Mouse (Mus musculus) ES-Bruce4 (cell line): Measurements from ENCODE around the gene Osbpl2.

Experiments
- CTCF ChIP-seq: IDR thresholded peaks from one replicate; pipeline ENCODE4 v1.8.1; 2011; ENCODE audit warnings: low read depth, low read length
- EP300 ChIP-seq: IDR thresholded peaks from 2 replicates; pipeline ENCODE4 v1.6.1; 2011; ENCODE audit warnings: low read depth, low read length; ENCODE audit not compliant: insufficient read depth
- POLR2A ChIP-seq: IDR thresholded peaks from one replicate; pipeline ENCODE4 v1.8.1; 2011; ENCODE audit warnings: low read length; ENCODE audit not compliant: insufficient read depth

- TF ChIP-seq POLR2A (no peak), CTCF (no peak), EP300 (no peak)
These were observed 33.0 kb upstream of the Osbpl2 start for GRCm38 (mm10) chr2:180085926-180086636.
